In the genomic region with DNA sequence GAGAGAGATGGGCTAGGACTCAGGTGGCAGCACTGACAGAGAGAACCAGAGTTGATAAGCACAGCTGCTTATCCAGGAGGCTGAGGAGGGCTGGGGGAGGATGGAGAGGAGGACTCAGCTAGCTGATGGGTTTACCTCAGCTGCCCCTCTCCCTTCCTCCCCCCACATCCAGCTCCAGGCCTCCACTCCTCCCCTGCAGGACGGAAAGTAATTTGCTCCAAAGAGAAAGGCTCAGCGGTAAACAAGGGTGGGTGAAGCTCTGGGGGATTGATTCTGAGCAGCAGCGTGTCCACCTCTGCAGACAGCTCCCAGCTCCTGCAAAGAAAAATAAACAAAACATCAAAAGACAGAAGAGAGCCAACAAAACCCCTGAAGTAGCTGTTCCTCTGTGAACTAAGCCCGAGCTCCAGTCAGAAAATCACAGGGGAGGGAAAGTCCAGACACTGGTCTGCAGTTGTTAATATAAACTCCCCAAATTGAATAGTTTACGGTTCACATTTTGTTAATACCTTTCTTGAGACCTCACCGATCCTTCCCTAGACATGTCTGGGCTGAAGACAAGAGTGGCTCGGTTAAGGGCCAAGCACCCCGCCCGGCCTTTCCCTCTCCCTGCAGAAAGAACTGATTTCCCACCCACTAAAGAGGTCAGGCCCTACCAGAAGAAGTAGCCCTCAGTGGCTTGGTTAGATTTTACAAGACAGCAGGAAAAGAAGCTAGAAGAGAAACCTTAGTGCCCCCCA, we compare ENCODE assay signal across 9 mouse cellular contexts. TPM values are rescaled to one million over a fixed set of nuclear protein-coding genes. Genes with fewer than 3 reads are reported as not detected.
DNase-seq lines count a peak whose midpoint lies in the region; ATAC-seq and TF ChIP-seq lines count a peak whose summit lies in the region.
"Had no signal": no experiment of that assay in that cellular context is flagged by ENCODE, and none has a peak within 500 bp of the region (broad histone marks: within the 10 kb centered on the region; RNA-seq: fewer than 3 reads in every experiment).

No protein-coding gene starts in this region.

- peak; percentile 57; the same call in 1 of the 2 replicates for ATAC-seq in hindbrain, embryonic 14.5 days (ENCODE audit: low FRiP score)
- 0 out of 2 replicates have a peak, but pooled peaks have one; percentile 29 for ATAC-seq in stomach, postnatal 0 days (ENCODE audit: low FRiP score, low TSS enrichment)
- ATAC-seq: Patski had no signal

- H3K4me2 ChIP-seq in hindbrain, embryonic 14.5 days (replicated peaks): peak overlapping the region; percentile 50
- no peak overlapping the region for H3K4me2 ChIP-seq in stomach, postnatal 0 days (replicated peaks; ENCODE audit: low read depth)

- peak; percentile 15 to 28 for DNase-seq in left cerebral cortex, adult 2 months (ENCODE audit: extremely low spot score in 1 of 2, low spot score in 2 of 2)
- DNase-seq in left cerebral cortex, adult 11 months (ENCODE audit: low spot score): no peak
- no peak for DNase-seq in hindbrain, embryonic 14.5 days (ENCODE audit: low spot score)
- DNase-seq in lung, postnatal 14 days: peak; percentile 23
- no peak for DNase-seq in stomach, postnatal 0 days (ENCODE audit: low spot score)
- DNase-seq in adipocyte (ENCODE audit: low spot score): no peak
- DNase-seq in Muller cell, postnatal 12 days (ENCODE audit: inconsistent ontology term): no peak

- no peak for TF ChIP-seq POLR2A in embryonic fibroblast, embryonic 13.5 days (IDR thresholded peaks at IDR 0.05; ENCODE audit: low read depth, low read length)

- H3K27me3 ChIP-seq in hindbrain, embryonic 14.5 days (ENCODE audit: control insufficient read depth, insufficient read depth, low read length): no peaks in the 10 kb centered on the region
- no peaks in the 10 kb centered on the region for H3K27me3 ChIP-seq in stomach, postnatal 0 days (ENCODE audit: control insufficient read depth, insufficient read depth, low read length)
- H3K27me3 ChIP-seq: Patski had no signal

- 9% methylated on average over 9 of the region's 9 CpGs for WGBS in hindbrain, embryonic 14.5 days
- 14% methylated on average over 9 of the region's 9 CpGs for WGBS in stomach, postnatal 0 days

- no peak for TF ChIP-seq EP300 in stomach, postnatal 0 days (optimal IDR thresholded peaks at IDR 0.05)

- no peaks in the 10 kb centered on the region for H3K9me3 ChIP-seq in hindbrain, embryonic 14.5 days (ENCODE audit: control insufficient read depth, low read length)
- no peaks in the 10 kb centered on the region for H3K9me3 ChIP-seq in stomach, postnatal 0 days (ENCODE audit: control insufficient read depth, low read length)

- H3K27ac ChIP-seq in left cerebral cortex, adult 2 months: peak overlapping the region; percentile 81
- peak overlapping the region; percentile 47; the same call in 1 of the 2 replicates for H3K27ac ChIP-seq in embryonic fibroblast, embryonic 13.5 days (ENCODE audit: insufficient read depth, low read length)
- peak overlapping the region; percentile 83 for H3K27ac ChIP-seq in hindbrain, embryonic 14.5 days
- H3K27ac ChIP-seq in stomach, postnatal 0 days (replicated peaks): peak overlapping the region; percentile 53

- H3K36me3 ChIP-seq in hindbrain, embryonic 14.5 days (replicated peaks; ENCODE audit: control insufficient read depth, insufficient read depth): no peaks in the 10 kb centered on the region
- H3K36me3 ChIP-seq in stomach, postnatal 0 days (ENCODE audit: control insufficient read depth, insufficient read depth, low read length): no peaks in the 10 kb centered on the region

- intact Hi-C loops in left cerebral cortex, adult 2 months (cut with DNase I): no loop called here

- H3K4me3 ChIP-seq in left cerebral cortex, adult 2 months: no peak overlapping the region
- H3K4me3 ChIP-seq in embryonic fibroblast, embryonic 13.5 days (ENCODE audit: insufficient read depth, low read length): no peak overlapping the region
- H3K4me3 ChIP-seq in hindbrain, embryonic 14.5 days (replicated peaks; ENCODE audit: low read length): no peak overlapping the region
- no peak overlapping the region for H3K4me3 ChIP-seq in stomach, postnatal 0 days (ENCODE audit: low read depth, low read length)

- TF ChIP-seq CTCF in left cerebral cortex, adult 2 months (IDR thresholded peaks at IDR 0.05): peak; percentile 5
- no peak for TF ChIP-seq CTCF in embryonic fibroblast, embryonic 13.5 days (IDR thresholded peaks at IDR 0.05; ENCODE audit: borderline replicate concordance, insufficient read depth, low read length)
- TF ChIP-seq CTCF in stomach, postnatal 0 days (IDR thresholded peaks at IDR 0.05; ENCODE audit: low read depth): peak; percentile 33

- peak overlapping the region; percentile 36; the same call in 1 of the 2 replicates for H3K9ac ChIP-seq in hindbrain, embryonic 14.5 days
- no peak overlapping the region for H3K9ac ChIP-seq in stomach, postnatal 0 days (ENCODE audit: low read length)

- peaks cover 8% of the 10 kb centered on the region; the same call in 1 of the 2 replicates for H3K4me1 ChIP-seq in embryonic fibroblast, embryonic 13.5 days (ENCODE audit: control insufficient read depth, insufficient read depth, low read length)
- H3K4me1 ChIP-seq in hindbrain, embryonic 14.5 days (replicated peaks; ENCODE audit: control insufficient read depth, insufficient read depth, low read length): peaks cover 25% of the 10 kb centered on the region
- no peaks in the 10 kb centered on the region for H3K4me1 ChIP-seq in stomach, postnatal 0 days (replicated peaks; ENCODE audit: control insufficient read depth, insufficient read depth)

RNA-seq across cellular contexts. Expression of gene Inpp5f, which starts 19.6 kb away (rescaled TPM):
- 10 to 100 TPM; 89.8 to 98.9 TPM for total RNA-seq in left cerebral cortex, adult 2 months (2021)
- polyA plus RNA-seq in embryonic fibroblast, embryonic 13.5 days (2011; ENCODE audit: insufficient read length, low read depth, missing spikeins): 24.4 and 27.1 TPM in 2 replicates
- polyA plus RNA-seq in hindbrain, embryonic 14.5 days (2014; fragmentation: Nextera tagmentation; extraction: Ambion mirVana): 418 and 450 TPM in 2 replicates
- polyA plus RNA-seq in stomach, postnatal 0 days (2015; fragmentation: Nextera tagmentation; extraction: Ambion mirVana): 12.3 and 12.4 TPM in 2 replicates

Comparison
In these comparisons a context has a peak if more than half of its experiments do, and no peak if none do; other contexts are left out.
1. DNase-seq: peak in left cerebral cortex, adult 2 months (2 of 2) and lung, postnatal 14 days (single experiment); none in left cerebral cortex, adult 11 months (single experiment), hindbrain, embryonic 14.5 days (single experiment), stomach, postnatal 0 days (single experiment), adipocyte (single experiment) and Muller cell, postnatal 12 days (single experiment).
2. RNA of gene Inpp5f, which starts 19.6 kb away (polyA plus RNA-seq): 418 to 450 TPM in hindbrain, embryonic 14.5 days; 24.4 to 27.1 TPM in embryonic fibroblast, embryonic 13.5 days and 12.3 to 12.4 TPM in stomach, postnatal 0 days; every median in the first group is over 10 times any median in the second.
3. Peak in every context shown above with its lines, with median percentiles within 50 percentile points of each other: H3K27ac ChIP-seq.